Mouse (Mus musculus): ENCODE results near the gene Mag.

The Mag gene

GRCm38 (mm10) chr7:30861464-30861863 lies 53.2 kb downstream of the Mag start, which contains the start of gene Ffar1:
Ffar1 (minus strand) TSS chr7:30861564.
- no peak for DNase-seq

GRCm38 (mm10) chr7:30859635-30860402 lies 54.9 kb downstream of the Mag start:
- peak; percentile 32 for DNase-seq

- DNase-seq = peak; percentile 71
These were observed 55.4 kb downstream of the Mag start for GRCm38 (mm10) chr7:30859290-30859634.

DNA sequence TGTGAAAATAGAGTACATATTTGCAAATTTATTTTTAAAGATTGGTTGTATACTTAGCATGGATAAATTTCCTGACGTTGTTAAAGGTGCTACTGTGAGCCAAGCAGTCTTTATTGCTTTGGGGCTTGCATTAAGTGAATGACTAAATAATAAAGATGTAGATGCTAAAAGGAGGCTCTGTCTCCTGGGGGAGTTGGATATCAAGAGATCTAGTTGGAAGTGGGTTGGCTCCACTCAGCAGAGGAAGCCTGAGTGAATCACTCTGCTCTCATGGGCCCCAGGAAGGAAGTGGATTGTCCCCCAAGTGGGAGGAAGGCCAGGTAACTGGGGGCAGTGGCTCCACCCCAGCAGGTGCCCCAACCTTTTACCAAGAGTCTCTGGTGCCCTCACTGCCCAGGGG lies 56.9 kb downstream of the Mag start:
- no peak for DNase-seq

DNA sequence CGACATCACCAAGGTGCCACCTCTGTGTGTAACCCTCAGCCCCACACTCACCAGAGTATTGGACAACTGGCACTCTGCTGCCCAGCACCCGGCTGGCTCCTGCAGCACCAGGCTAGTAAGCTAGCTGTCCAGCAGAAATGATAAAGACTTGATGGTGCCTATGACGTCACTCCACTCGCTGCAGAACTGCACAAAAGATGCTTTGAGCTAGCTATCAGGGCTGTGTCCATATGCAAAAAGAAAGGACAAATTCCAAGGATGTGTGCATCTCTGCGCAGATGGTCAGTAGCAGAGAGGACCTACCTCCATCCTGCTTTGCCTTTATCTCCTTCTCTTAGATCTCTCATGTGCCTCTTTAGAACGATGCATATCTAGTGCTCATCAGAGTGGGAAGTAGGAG lies 58.6 kb downstream of the Mag start, which contains the start of gene Ffar3:
Gene Ffar3, minus strand, starts transcription at position 101 of the 400 bp plus-strand sequence.
- no peak for DNase-seq

DNA sequence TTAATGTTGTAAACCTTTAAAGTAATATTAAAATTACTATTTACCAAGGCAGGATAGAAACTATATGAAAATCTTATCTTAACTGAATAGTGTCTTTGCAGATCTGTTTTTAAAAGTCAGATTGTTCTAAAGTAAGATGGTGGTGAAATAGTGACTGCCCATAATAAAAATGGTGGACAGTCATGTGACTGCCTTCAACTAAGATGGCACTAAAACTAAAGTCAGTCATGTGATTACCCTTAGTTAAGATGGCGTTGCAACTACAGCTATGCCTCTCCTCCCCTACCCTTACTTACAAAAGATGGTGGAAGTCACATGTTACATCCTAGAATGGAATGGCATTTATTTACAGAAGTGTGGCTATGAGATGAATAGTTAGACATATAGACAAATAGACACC lies 63.3 kb downstream of the Mag start:
- DNase-seq = no peak

All from right cerebral cortex, adult 18-20 months (tissue).